ENCODE assay signal across 10 mouse cellular contexts in genomic region chr17:62863004-62863403, GRCm38 (mm10). TPM values are rescaled to one million over a fixed set of nuclear protein-coding genes. Genes with fewer than 3 reads are reported as not detected.
DNase-seq lines count a peak whose midpoint lies in the region; ATAC-seq and TF ChIP-seq lines count a peak whose summit lies in the region.
"Had no signal": no experiment of that assay in that cellular context is flagged by ENCODE, and none has a peak within 500 bp of the region (broad histone marks: within the 10 kb centered on the region; RNA-seq: fewer than 3 reads in every experiment).

No protein-coding gene starts in this region.

- peaks cover 4% of the 10 kb centered on the region; the same call in 1 of the 2 replicates for H3K4me1 ChIP-seq in heart, postnatal 0 days (ENCODE audit: control insufficient read depth, insufficient read depth)
- H3K4me1 ChIP-seq in embryonic facial prominence, embryonic 14.5 days (ENCODE audit: control insufficient read depth, insufficient read depth, low read length) = peaks cover 14% of the 10 kb centered on the region
- H3K4me1 ChIP-seq in intestine, embryonic 16.5 days (ENCODE audit: control insufficient read depth, insufficient read depth, low read length) = peaks cover 12% of the 10 kb centered on the region; the same call in 1 of the 2 replicates
- H3K4me1 ChIP-seq in neural tube, embryonic 12.5 days = peaks cover 18% of the 10 kb centered on the region

- H3K27ac ChIP-seq in heart, postnatal 0 days (ENCODE audit: low read depth) = peak overlapping the region; percentile 74
- H3K27ac ChIP-seq in embryonic facial prominence, embryonic 14.5 days (replicated peaks; ENCODE audit: low read depth, low read length) = peak overlapping the region; percentile 61
- peak overlapping the region; percentile 62 for H3K27ac ChIP-seq in intestine, embryonic 16.5 days (ENCODE audit: low read length)
- H3K27ac ChIP-seq in neural tube, embryonic 12.5 days = peak overlapping the region; percentile 71; the same call in 1 of the 2 replicates

- no peak for DNase-seq in heart, postnatal 0 days (ENCODE audit: low spot score)
- DNase-seq in heart, postnatal 36 days = no peak
- no peak for DNase-seq in embryonic facial prominence, embryonic 14.5 days (ENCODE audit: low spot score)
- DNase-seq in frontal cortex, adult 2 months (ENCODE audit: extremely low spot score in 1 of 2, low spot score in 1 of 2) = no peak
- DNase-seq in kidney, postnatal 10 days = no peak
- DNase-seq in kidney, adult 11 months = no peak
- DNase-seq: kidney, postnatal 14 days had no signal

- 73% methylated on average over 3 of the region's 3 CpGs for WGBS in heart, postnatal 0 days
- WGBS in embryonic facial prominence, embryonic 14.5 days = 54% methylated on average over 3 of the region's 3 CpGs
- 59% methylated on average over 3 of the region's 3 CpGs for WGBS in intestine, embryonic 16.5 days
- WGBS in neural tube, embryonic 12.5 days = 44% methylated on average over 3 of the region's 3 CpGs

- no peaks in the 10 kb centered on the region for H3K9me3 ChIP-seq in heart, postnatal 0 days (replicated peaks; ENCODE audit: control insufficient read depth, low read length)
- peaks cover 6% of the 10 kb centered on the region; the same call in 1 of the 2 replicates for H3K9me3 ChIP-seq in embryonic facial prominence, embryonic 14.5 days (ENCODE audit: control insufficient read depth, low read length)
- no peaks in the 10 kb centered on the region for H3K9me3 ChIP-seq in intestine, embryonic 16.5 days (ENCODE audit: control insufficient read depth, low read length)
- no peaks in the 10 kb centered on the region for H3K9me3 ChIP-seq in neural tube, embryonic 12.5 days

- no peak for TF ChIP-seq EP300 in heart, postnatal 0 days (IDR thresholded peaks at IDR 0.05; ENCODE audit: low read depth)

- intact Hi-C loops in heart, postnatal 36 days (cut with DNase I) = no loop called here

- no peaks in the 10 kb centered on the region for H3K36me3 ChIP-seq in heart, postnatal 0 days (replicated peaks; ENCODE audit: control insufficient read depth, insufficient read depth, low read length)
- H3K36me3 ChIP-seq in embryonic facial prominence, embryonic 14.5 days (ENCODE audit: control insufficient read depth, insufficient read depth, low read length) = peaks cover 5% of the 10 kb centered on the region; the same call in 1 of the 2 replicates
- H3K36me3 ChIP-seq in intestine, embryonic 16.5 days (ENCODE audit: control insufficient read depth, insufficient read depth, low read length) = no peaks in the 10 kb centered on the region
- no peaks in the 10 kb centered on the region for H3K36me3 ChIP-seq in neural tube, embryonic 12.5 days

- TF ChIP-seq CTCF in heart, postnatal 0 days (IDR thresholded peaks at IDR 0.05; ENCODE audit: low read depth) = no peak

- no peaks in the 10 kb centered on the region for H3K27me3 ChIP-seq in heart, postnatal 0 days (ENCODE audit: control insufficient read depth, insufficient read depth, low read length)
- no peaks in the 10 kb centered on the region for H3K27me3 ChIP-seq in embryonic facial prominence, embryonic 14.5 days (replicated peaks; ENCODE audit: control insufficient read depth, insufficient read depth, low read length)
- no peaks in the 10 kb centered on the region for H3K27me3 ChIP-seq in intestine, embryonic 16.5 days (replicated peaks; ENCODE audit: control insufficient read depth, insufficient read depth, low read length)
- no peaks in the 10 kb centered on the region for H3K27me3 ChIP-seq in neural tube, embryonic 12.5 days (replicated peaks)

- no peak for ATAC-seq in heart, postnatal 0 days (ENCODE audit: insufficient read depth, low read depth)
- ATAC-seq in embryonic facial prominence, embryonic 14.5 days (ENCODE audit: low read depth) = no peak
- ATAC-seq in intestine, embryonic 16.5 days = no peak
- no peak for ATAC-seq in neural tube, embryonic 12.5 days (ENCODE audit: low FRiP score, low read depth)

- H3K4me2 ChIP-seq in heart, postnatal 0 days (ENCODE audit: low read depth, low read length) = peak overlapping the region; percentile 57; the same call in 1 of the 2 replicates
- H3K4me2 ChIP-seq in embryonic facial prominence, embryonic 14.5 days (ENCODE audit: low read depth, low read length) = peak overlapping the region; percentile 40; the same call in 1 of the 2 replicates
- H3K4me2 ChIP-seq in intestine, embryonic 16.5 days (ENCODE audit: low read depth, low read length) = no peak overlapping the region
- peak overlapping the region; percentile 36; the same call in 1 of the 2 replicates for H3K4me2 ChIP-seq in neural tube, embryonic 12.5 days (replicated peaks)

- H3K9ac ChIP-seq in heart, postnatal 0 days (replicated peaks; ENCODE audit: low read depth, low read length) = no peak overlapping the region
- peak overlapping the region; percentile 44; the same call in 1 of the 2 replicates for H3K9ac ChIP-seq in embryonic facial prominence, embryonic 14.5 days (ENCODE audit: low read depth, low read length)
- 0 out of 2 replicates have a peak overlapping the region, but pooled peaks have one; percentile 35 for H3K9ac ChIP-seq in intestine, embryonic 16.5 days (ENCODE audit: low read depth, low read length)
- H3K9ac ChIP-seq in neural tube, embryonic 12.5 days = no peak overlapping the region

- H3K4me3 ChIP-seq in heart, postnatal 0 days (ENCODE audit: low read depth, low read length) = no peak overlapping the region
- H3K4me3 ChIP-seq in embryonic facial prominence, embryonic 14.5 days (ENCODE audit: low read depth, low read length) = no peak overlapping the region
- H3K4me3 ChIP-seq in intestine, embryonic 16.5 days (ENCODE audit: low read length) = no peak overlapping the region
- no peak overlapping the region for H3K4me3 ChIP-seq in neural tube, embryonic 12.5 days

RNA-seq across cellular contexts. Expression of gene Efna5, which starts 18.1 kb away (rescaled TPM):
- total RNA-seq in heart, postnatal 0 days (2014; rRNA removed; ENCODE audit: low replicate concordance) = 3.7 and 5.4 TPM in 2 replicates
- 16.2 and 17.0 TPM in 2 replicates for polyA plus RNA-seq in heart, postnatal 0 days (2015; fragmentation: Nextera tagmentation; extraction: Ambion mirVana)
- total RNA-seq in heart, postnatal 36 days (2021) = 10 to 100 TPM; 22.1 to 26.5 TPM
- 56.6 and 63.1 TPM in 2 replicates for polyA plus RNA-seq in embryonic facial prominence, embryonic 14.5 days (2014; fragmentation: Nextera tagmentation; extraction: Ambion mirVana)
- 20.2 TPM in 2 replicates for polyA plus RNA-seq in intestine, embryonic 16.5 days (2015; fragmentation: Nextera tagmentation; extraction: Ambion mirVana)
- 40.6 and 41.6 TPM in 2 replicates for polyA plus RNA-seq in neural tube, embryonic 12.5 days (2016; fragmentation: Nextera tagmentation; extraction: Ambion mirVana)
- polyA plus RNA-seq in frontal cortex, adult 2 months (2012; rRNA removed) = 8.7 and 9.3 TPM in 2 replicates
- total RNA-seq: neutrophil, adult 5-6 weeks had no signal

Comparison
In these comparisons a context has a peak if more than half of its experiments do, and no peak if none do; other contexts are left out.
1. H3K9ac ChIP-seq: peak in embryonic facial prominence, embryonic 14.5 days (single experiment) and intestine, embryonic 16.5 days (single experiment); none in heart, postnatal 0 days (single experiment) and neural tube, embryonic 12.5 days (single experiment).
2. Peak in every context shown above with its lines, with median percentiles within 50 percentile points of each other: H3K27ac ChIP-seq.